Mouse (Mus musculus) T-cell, adult 66 days (primary cell): Measurements from ENCODE around the gene Adgrb3. TPM values are rescaled to one million over a fixed set of nuclear protein-coding genes. Genes with fewer than 3 reads are reported as not detected.

Source experiments
- total RNA-seq, 2 experiments: library from RNA; stranded (reverse); gene quantifications; 3 replicates in 1 of 2; 4 replicates in 1 of 2; pipeline ENCODE4 v1.2.4; 2023

Gene Adgrb3
- not detected for total RNA-seq

DNA sequence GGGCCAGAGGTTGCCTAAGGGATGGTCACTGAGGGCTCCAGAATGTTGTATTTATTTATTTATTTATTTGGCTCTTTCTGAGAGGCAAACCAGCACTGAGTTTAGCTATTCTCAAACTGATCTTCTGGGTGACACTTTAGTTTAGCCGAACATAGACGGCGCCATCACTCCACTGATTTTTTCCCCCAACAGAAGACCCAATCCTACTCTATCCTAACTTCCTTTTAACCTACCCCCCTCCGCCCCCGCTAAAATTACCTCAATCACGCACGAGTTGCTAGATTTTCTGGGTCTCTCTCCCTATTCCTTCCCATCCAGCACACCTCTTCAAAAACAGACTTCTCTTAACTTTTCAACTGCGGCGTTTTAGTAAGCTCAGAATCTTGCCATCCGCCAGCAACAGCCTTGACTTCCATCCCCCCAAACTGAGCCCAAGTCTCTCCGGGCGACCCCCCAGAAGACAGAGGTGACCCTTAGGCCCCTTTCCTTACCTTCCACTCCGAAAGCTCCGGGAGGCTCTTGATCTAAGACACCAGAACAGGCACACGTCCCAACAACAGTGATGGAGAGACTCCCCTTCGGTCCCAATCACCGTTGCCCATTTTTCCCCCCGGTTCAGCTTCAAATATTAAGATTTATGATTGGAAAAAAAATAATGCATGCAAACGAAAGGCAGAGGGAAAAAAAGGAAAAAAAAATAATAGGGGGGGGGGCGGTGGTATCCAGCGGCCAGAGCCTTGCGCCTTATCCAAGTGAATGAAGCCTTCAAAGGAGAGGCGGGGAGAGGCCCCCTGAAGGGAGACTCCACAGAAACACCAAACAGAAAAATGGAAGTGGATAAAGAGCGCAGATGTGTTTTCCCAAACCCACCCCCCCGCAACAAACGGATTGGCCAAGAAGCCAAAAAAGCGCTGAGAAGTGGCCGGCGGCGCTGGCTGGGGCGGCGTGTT lies at the start of gene Adgrb3:
Adgrb3 (minus strand) TSS at position 737 of the 950 bp plus-strand sequence.

